Mouse (Mus musculus): ENCODE results near the gene Cd244a. TPM values are rescaled to one million over a fixed set of nuclear protein-coding genes. Genes with fewer than 3 reads are reported as not detected.
A peak's percentile ranks its signal among the peaks of the same experiment; 100 is the strongest.

Cd244a gene
- polyA plus RNA-seq, 1 experiment from 2014 or later: 0.08 TPM

DNA sequence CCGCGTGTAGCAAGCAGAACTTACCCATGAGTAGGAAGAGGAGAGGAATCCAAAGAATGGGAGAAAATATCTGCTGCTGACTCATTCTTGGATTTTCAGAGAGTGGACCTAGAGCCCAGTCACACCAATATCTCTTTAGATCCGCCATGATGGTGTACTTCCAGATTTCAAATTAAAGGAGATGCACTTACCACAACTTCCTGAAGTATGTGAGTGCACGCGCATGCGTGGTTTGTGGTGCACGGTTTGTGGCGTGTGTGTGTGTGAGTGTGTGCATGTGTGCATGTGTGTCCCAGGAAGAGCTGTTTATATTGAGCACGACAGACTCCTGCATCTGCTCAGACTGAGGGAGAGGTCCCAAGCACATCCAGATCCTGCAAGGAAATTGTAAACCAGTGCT, 48.2 kb downstream of the Cd244a start, which contains the start of gene Ly9:
Ly9 (minus strand) TSS at position 235 of the 400 bp plus-strand sequence.
- Histone ChIP-seq H3K27me3 (ENCODE audit: insufficient read depth, low read length) (no peaks in the 10 kb centered on the region), H3K4me2 (ENCODE audit: low read length) (no peak within 1 kb of the TSS), H3K36me3 (ENCODE audit: insufficient read depth, low read length) (no peaks in the 10 kb centered on the region), H3K9ac (ENCODE audit: low read depth, low read length) (no peak within 1 kb of the TSS), H3K4me1 (replicated peaks; ENCODE audit: insufficient read depth, low read length) (no peaks in the 10 kb centered on the region), H3K27ac (no peak within 1 kb of the TSS), H3K4me3 (replicated peaks; ENCODE audit: low read depth, low read length) (no peak within 1 kb of the TSS), H3K9me3 (replicated peaks; ENCODE audit: low read length) (no peaks in the 10 kb centered on the region)
- DNase-seq (ENCODE audit: low spot score): no peak
- TF ChIP-seq CTCF (IDR thresholded peaks at IDR 0.05; ENCODE audit: low read depth): no peak
- WGBS: 85% methylated on average over 9 of the region's 9 CpGs
- no peak for ATAC-seq (replicated peaks; ENCODE audit: low FRiP score, low read depth)

DNA sequence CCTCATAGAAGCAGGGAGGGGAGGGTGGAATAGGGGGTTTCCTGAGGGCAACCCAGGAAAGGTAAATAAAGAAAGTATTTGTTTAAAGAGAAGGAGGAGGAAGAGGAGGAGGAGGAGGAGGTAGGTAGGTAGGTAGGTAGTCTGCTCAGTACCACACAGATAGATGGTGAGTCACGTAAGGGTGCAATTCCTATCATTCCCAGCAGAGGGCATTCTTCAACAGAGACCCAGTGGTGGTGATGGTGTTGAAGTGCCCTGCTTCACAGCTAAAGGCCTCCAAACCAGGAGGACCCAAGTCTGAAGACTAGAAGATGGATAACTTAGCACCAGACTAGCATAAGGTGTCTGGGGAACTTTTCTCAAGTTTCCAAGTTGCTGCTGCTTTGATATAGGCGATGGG, 51.0 kb downstream of the Cd244a start:
- Histone ChIP-seq H3K36me3 (ENCODE audit: insufficient read depth, low read length) (no peaks in the 10 kb centered on the region), H3K4me3 (replicated peaks; ENCODE audit: low read depth, low read length) (no peak overlapping the region), H3K27ac (no peak overlapping the region), H3K9me3 (replicated peaks; ENCODE audit: low read length) (no peaks in the 10 kb centered on the region), H3K4me1 (replicated peaks; ENCODE audit: insufficient read depth, low read length) (no peaks in the 10 kb centered on the region), H3K4me2 (ENCODE audit: low read length) (no peak overlapping the region), H3K9ac (ENCODE audit: low read depth, low read length) (no peak overlapping the region), H3K27me3 (ENCODE audit: insufficient read depth, low read length) (no peaks in the 10 kb centered on the region)
- no peak for DNase-seq (ENCODE audit: low spot score)
- TF ChIP-seq CTCF (IDR thresholded peaks at IDR 0.05; ENCODE audit: low read depth): peak; percentile 43
- ATAC-seq (replicated peaks; ENCODE audit: low FRiP score, low read depth): no peak
- 96% methylated on average over 2 of the region's 2 CpGs for WGBS

DNA sequence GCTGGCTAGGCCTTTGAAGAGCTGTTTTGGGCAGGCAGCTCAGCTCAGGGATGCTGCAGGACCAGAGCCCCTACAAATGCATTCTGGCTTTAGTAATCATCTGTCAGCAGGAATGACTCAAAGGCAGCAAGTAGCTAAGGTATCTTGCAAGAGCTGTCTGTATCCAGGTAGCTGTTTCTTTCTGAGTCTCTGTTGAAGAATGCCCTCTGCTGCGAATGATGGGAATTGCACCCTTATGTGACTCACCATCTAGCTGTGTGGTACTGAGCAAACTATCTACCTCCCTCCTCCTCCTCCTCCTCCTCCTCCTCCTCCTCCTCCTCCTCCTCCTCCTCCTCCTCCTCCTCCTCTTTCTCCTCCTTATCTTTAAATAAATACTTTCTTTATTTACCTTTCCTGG, 51.8 kb downstream of the Cd244a start:
- no peak overlapping the region for H3K4me2 ChIP-seq (ENCODE audit: low read length)
- no peak overlapping the region for H3K27ac ChIP-seq
- peak; percentile 24; the same call in 1 of the 2 replicates for TF ChIP-seq CTCF (IDR thresholded peaks at IDR 0.05; ENCODE audit: low read depth)
- H3K4me3 ChIP-seq (replicated peaks; ENCODE audit: low read depth, low read length): no peak overlapping the region
- H3K9ac ChIP-seq (ENCODE audit: low read depth, low read length): no peak overlapping the region
- ATAC-seq (replicated peaks; ENCODE audit: low FRiP score, low read depth): no peak
- H3K27me3 ChIP-seq (ENCODE audit: insufficient read depth, low read length): no peaks in the 10 kb centered on the region
- no peaks in the 10 kb centered on the region for H3K4me1 ChIP-seq (replicated peaks; ENCODE audit: insufficient read depth, low read length)
- H3K36me3 ChIP-seq (ENCODE audit: insufficient read depth, low read length): no peaks in the 10 kb centered on the region
- DNase-seq (ENCODE audit: low spot score): no peak
- WGBS: 48% methylated on average over 1 of the region's 1 CpGs
- H3K9me3 ChIP-seq (replicated peaks; ENCODE audit: low read length): no peaks in the 10 kb centered on the region

GRCm38 (mm10) chr1:171613962-171614361, 55.0 kb downstream of the Cd244a start:
- DNase-seq (ENCODE audit: low spot score): peak; percentile 18
- no peak overlapping the region for H3K9ac ChIP-seq (ENCODE audit: low read depth, low read length)
- ATAC-seq (replicated peaks; ENCODE audit: low FRiP score, low read depth): no peak
- H3K27me3 ChIP-seq (ENCODE audit: insufficient read depth, low read length): no peaks in the 10 kb centered on the region
- H3K27ac ChIP-seq: no peak overlapping the region
- no peak overlapping the region for H3K4me3 ChIP-seq (replicated peaks; ENCODE audit: low read depth, low read length)
- H3K9me3 ChIP-seq (replicated peaks; ENCODE audit: low read length): no peaks in the 10 kb centered on the region
- H3K4me2 ChIP-seq (ENCODE audit: low read length): no peak overlapping the region
- TF ChIP-seq CTCF (IDR thresholded peaks at IDR 0.05; ENCODE audit: low read depth): peak; percentile 50; the same call in 1 of the 2 replicates
- WGBS: 35% methylated on average over 2 of the region's 2 CpGs
- no peaks in the 10 kb centered on the region for H3K4me1 ChIP-seq (replicated peaks; ENCODE audit: insufficient read depth, low read length)
- no peaks in the 10 kb centered on the region for H3K36me3 ChIP-seq (ENCODE audit: insufficient read depth, low read length)

- WGBS: 68% methylated on average over 11 of the region's 11 CpGs
- H3K27ac ChIP-seq: no peak overlapping the region
- no peak for ATAC-seq (replicated peaks; ENCODE audit: low FRiP score, low read depth)
- no peak overlapping the region for H3K4me2 ChIP-seq (ENCODE audit: low read length)
- H3K4me3 ChIP-seq (replicated peaks; ENCODE audit: low read depth, low read length): no peak overlapping the region
- TF ChIP-seq CTCF (IDR thresholded peaks at IDR 0.05; ENCODE audit: low read depth): no peak
- H3K9me3 ChIP-seq (replicated peaks; ENCODE audit: low read length): no peaks in the 10 kb centered on the region
- no peaks in the 10 kb centered on the region for H3K27me3 ChIP-seq (ENCODE audit: insufficient read depth, low read length)
- no peak overlapping the region for H3K9ac ChIP-seq (ENCODE audit: low read depth, low read length)
- no peaks in the 10 kb centered on the region for H3K4me1 ChIP-seq (replicated peaks; ENCODE audit: insufficient read depth, low read length)
- DNase-seq (ENCODE audit: low spot score): no peak
- no peaks in the 10 kb centered on the region for H3K36me3 ChIP-seq (ENCODE audit: insufficient read depth, low read length)
Measured at GRCm38 (mm10) chr1:171616881-171617515, 58.0 kb downstream of the Cd244a start.

- Histone ChIP-seq H3K27ac (no peak overlapping the region), H3K4me1 (replicated peaks; ENCODE audit: insufficient read depth, low read length) (no peaks in the 10 kb centered on the region), H3K9ac (ENCODE audit: low read depth, low read length) (no peak overlapping the region), H3K4me3 (replicated peaks; ENCODE audit: low read depth, low read length) (no peak overlapping the region), H3K27me3 (ENCODE audit: insufficient read depth, low read length) (no peaks in the 10 kb centered on the region), H3K36me3 (ENCODE audit: insufficient read depth, low read length) (no peaks in the 10 kb centered on the region), H3K9me3 (replicated peaks; ENCODE audit: low read length) (no peaks in the 10 kb centered on the region), H3K4me2 (ENCODE audit: low read length) (no peak overlapping the region)
- no peak for TF ChIP-seq CTCF (IDR thresholded peaks at IDR 0.05; ENCODE audit: low read depth)
- DNase-seq (ENCODE audit: low spot score) (no peak), ATAC-seq (replicated peaks; ENCODE audit: low FRiP score, low read depth) (no peak)
- WGBS: 77% methylated on average over 8 of the region's 8 CpGs
Measured at GRCm38 (mm10) chr1:171619001-171619400, 60.0 kb downstream of the Cd244a start.

DNA sequence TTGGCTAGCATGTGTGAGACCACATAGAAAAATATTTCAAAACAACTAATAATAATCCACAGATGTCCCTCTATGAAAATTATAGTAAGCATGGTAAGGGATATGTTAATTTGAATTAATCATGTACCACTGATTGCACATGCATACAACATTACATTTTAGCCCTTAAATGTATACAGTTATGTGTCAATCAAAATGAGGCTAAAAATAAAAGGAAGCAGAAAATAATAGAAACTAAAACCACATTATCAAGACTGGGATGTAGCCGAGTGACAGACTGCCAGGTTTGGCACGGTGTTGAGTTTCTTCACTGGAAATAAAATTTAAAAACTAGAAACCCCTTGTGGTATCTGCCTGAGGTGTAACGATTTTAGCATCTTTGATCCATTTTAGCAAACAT, 60.7 kb downstream of the Cd244a start:
- H3K36me3 ChIP-seq (ENCODE audit: insufficient read depth, low read length): no peaks in the 10 kb centered on the region
- H3K9ac ChIP-seq (ENCODE audit: low read depth, low read length): no peak overlapping the region
- WGBS: 77% methylated on average over 3 of the region's 3 CpGs
- H3K9me3 ChIP-seq (replicated peaks; ENCODE audit: low read length): no peaks in the 10 kb centered on the region
- TF ChIP-seq CTCF (IDR thresholded peaks at IDR 0.05; ENCODE audit: low read depth): no peak
- no peak overlapping the region for H3K4me2 ChIP-seq (ENCODE audit: low read length)
- H3K27ac ChIP-seq: no peak overlapping the region
- H3K4me1 ChIP-seq (replicated peaks; ENCODE audit: insufficient read depth, low read length): no peaks in the 10 kb centered on the region
- no peak for ATAC-seq (replicated peaks; ENCODE audit: low FRiP score, low read depth)
- no peak overlapping the region for H3K4me3 ChIP-seq (replicated peaks; ENCODE audit: low read depth, low read length)
- H3K27me3 ChIP-seq (ENCODE audit: insufficient read depth, low read length): no peaks in the 10 kb centered on the region
- no peak for DNase-seq (ENCODE audit: low spot score)
